Mouse (Mus musculus) liver, adult 2 months (tissue): ENCODE results near the gene Stpg3. TPM values are rescaled to one million over a fixed set of nuclear protein-coding genes. Genes with fewer than 3 reads are reported as not detected.

Experiments used
- DNase-seq: peaks from one replicate; pipeline ENCODE4 v3.0.0-alpha.2; 2011; ENCODE audit warnings: low read depth, low spot score; ENCODE audit errors: extremely low read depth
- H3K27ac ChIP-seq: fragments of 200-500 bp; replicated peaks from 2 replicates; pipeline ENCODE4 v1.5.1; 2012; ENCODE audit warnings: low read depth, mild to moderate bottlenecking, control low read depth, inconsistent platforms, low read length; ENCODE audit not compliant: insufficient read depth
- H3K27me3 ChIP-seq: fragments of 200-500 bp; 2 replicates; pipeline ENCODE4 v1.6.1; 2012; ENCODE audit warnings: mild to moderate bottlenecking, moderate library complexity, low read length, inconsistent platforms; ENCODE audit not compliant: control insufficient read depth, insufficient read depth
- H3K36me3 ChIP-seq: fragments of 200-500 bp; 2 replicates; pipeline ENCODE4 v1.6.1; 2012; ENCODE audit warnings: low read length, inconsistent platforms; ENCODE audit not compliant: control insufficient read depth, insufficient read depth
- H3K4me1 ChIP-seq: fragments of 200-500 bp; 2 replicates; pipeline ENCODE4 v1.6.1; 2011; ENCODE audit warnings: low read length; ENCODE audit not compliant: control insufficient read depth, insufficient read depth
- H3K4me3 ChIP-seq: fragments of 200-500 bp; 2 replicates; pipeline ENCODE4 v1.5.1; 2011; ENCODE audit warnings: low read depth, mild to moderate bottlenecking, control low read depth, low read length, moderate library complexity; ENCODE audit not compliant: insufficient read depth
- H3K79me2 ChIP-seq: fragments of 200-500 bp; 2 replicates; pipeline ENCODE4 v1.6.1; 2012; ENCODE audit warnings: inconsistent platforms, mild to moderate bottlenecking, low read length, moderate library complexity; ENCODE audit not compliant: control insufficient read depth, insufficient read depth
- H3K9ac ChIP-seq: fragments of 200-500 bp; 2 replicates; pipeline ENCODE4 v1.6.1; 2012; ENCODE audit warnings: low read depth, mild to moderate bottlenecking, control low read depth, inconsistent platforms, low read length
- CTCF ChIP-seq: fragments of 200-500 bp; IDR thresholded peaks from 2 replicates; pipeline ENCODE4 v1.5.1; 2011; ENCODE audit warnings: low read depth, low read length, control low read depth
- POLR2A ChIP-seq: fragments of 200-500 bp; IDR thresholded peaks from 2 replicates; pipeline ENCODE4 v1.6.1; 2011; ENCODE audit warnings: low read length, control low read depth; ENCODE audit not compliant: insufficient read depth; ENCODE audit errors: extremely low read depth
- WGBS: fragments of 180-500 bp; shearing (Covaris S2); methylation state at CpG from one replicate; pipeline ENCODE4 v1.1.7; 2018; 5-methylcytosine and 5-hydroxymethylcytosine counted together
- polyA plus RNA-seq: library from polyadenylated mRNA; depleted of rRNA; stranded (reverse); fragments of >200 nt; gene quantifications from 2 replicates; pipeline ENCODE4 v1.2.3, GENCODE M21; 2012
- total RNA-seq: library from RNA; depleted of rRNA; stranded (reverse); fragments of >200 nt; gene quantifications from 2 replicates; pipeline ENCODE4 v1.2.3, GENCODE M21; 2014

Gene Stpg3
- total and polyA plus RNA-seq, 2 experiments = not detected

- Histone ChIP-seq H3K79me2 (no peaks in the 10 kb centered on the region), H3K9ac (no peak overlapping the region), H3K4me1 (no peaks in the 10 kb centered on the region), H3K4me3 (no peak overlapping the region), H3K27me3 (no peaks in the 10 kb centered on the region), H3K36me3 (no peaks in the 10 kb centered on the region), H3K27ac (no peak overlapping the region)
- no peak for TF ChIP-seq CTCF
- TF ChIP-seq POLR2A = no peak
- WGBS = 61% methylated on average over 5 of the region's 5 CpGs
- DNase-seq = no peak
These were observed 20.2 kb upstream of the Stpg3 start for GRCm38 (mm10) chr2:25234551-25235220.

- H3K36me3 ChIP-seq = no peaks in the 10 kb centered on the region
- 76% methylated on average over 3 of the region's 3 CpGs for WGBS
- H3K9ac ChIP-seq = no peak within 1 kb of the TSS
- H3K27me3 ChIP-seq = no peaks in the 10 kb centered on the region
- H3K4me3 ChIP-seq = no peak within 1 kb of the TSS
- H3K79me2 ChIP-seq = no peaks in the 10 kb centered on the region
- DNase-seq = no peak
- H3K27ac ChIP-seq = no peak within 1 kb of the TSS
- no peaks in the 10 kb centered on the region for H3K4me1 ChIP-seq
- no peak for TF ChIP-seq CTCF
- no peak for TF ChIP-seq POLR2A
These were observed 19.6 kb upstream of the Stpg3 start, which contains the start of gene Slc34a3 for GRCm38 (mm10) chr2:25234050-25234449. TSS of gene Slc34a3 (minus strand) at chr2:25234364.

GRCm38 (mm10) chr2:25233421-25233820, 19.0 kb upstream of the Stpg3 start:
- H3K27ac ChIP-seq = no peak overlapping the region
- no peaks in the 10 kb centered on the region for H3K79me2 ChIP-seq
- no peaks in the 10 kb centered on the region for H3K4me1 ChIP-seq
- no peaks in the 10 kb centered on the region for H3K36me3 ChIP-seq
- no peaks in the 10 kb centered on the region for H3K27me3 ChIP-seq
- DNase-seq = no peak
- no peak overlapping the region for H3K9ac ChIP-seq
- 73% methylated on average over 4 of the region's 4 CpGs for WGBS
- no peak for TF ChIP-seq POLR2A
- no peak for TF ChIP-seq CTCF
- no peak overlapping the region for H3K4me3 ChIP-seq

DNA sequence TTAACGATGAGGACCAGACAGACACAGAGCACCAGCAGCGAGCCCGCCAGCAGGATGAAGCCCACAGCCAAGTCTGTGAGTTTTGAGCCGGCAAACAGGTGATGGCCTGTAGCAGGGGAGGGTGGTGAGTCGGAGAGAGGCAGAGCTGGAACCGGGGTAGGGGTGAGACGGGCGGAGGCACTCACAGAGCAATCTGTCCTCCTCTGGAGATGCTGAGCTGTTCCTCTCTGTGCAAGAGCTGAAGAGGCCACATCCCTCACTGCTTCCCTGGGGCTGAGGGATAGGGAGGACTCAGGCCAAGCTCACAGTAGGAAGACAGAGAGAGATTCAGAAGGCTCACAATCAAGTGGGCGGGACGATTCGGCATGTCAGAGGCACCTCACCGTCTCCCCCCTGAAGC, 16.6 kb upstream of the Stpg3 start:
- Histone ChIP-seq H3K9ac (no peak overlapping the region), H3K27me3 (no peaks in the 10 kb centered on the region), H3K27ac (no peak overlapping the region), H3K36me3 (no peaks in the 10 kb centered on the region), H3K79me2 (no peaks in the 10 kb centered on the region), H3K4me3 (no peak overlapping the region), H3K4me1 (no peaks in the 10 kb centered on the region)
- no peak for DNase-seq
- TF ChIP-seq POLR2A = no peak
- 69% methylated on average over 12 of the region's 12 CpGs for WGBS

GRCm38 (mm10) chr2:25230581-25230980, 16.1 kb upstream of the Stpg3 start:
- H3K27me3 ChIP-seq = no peaks in the 10 kb centered on the region
- H3K36me3 ChIP-seq = no peaks in the 10 kb centered on the region
- H3K27ac ChIP-seq = no peak overlapping the region
- DNase-seq = no peak
- 93% methylated on average over 7 of the region's 7 CpGs for WGBS
- no peak overlapping the region for H3K4me3 ChIP-seq
- H3K79me2 ChIP-seq = no peaks in the 10 kb centered on the region
- H3K9ac ChIP-seq = no peak overlapping the region
- no peaks in the 10 kb centered on the region for H3K4me1 ChIP-seq
- TF ChIP-seq CTCF (no peak), POLR2A (no peak)

DNA sequence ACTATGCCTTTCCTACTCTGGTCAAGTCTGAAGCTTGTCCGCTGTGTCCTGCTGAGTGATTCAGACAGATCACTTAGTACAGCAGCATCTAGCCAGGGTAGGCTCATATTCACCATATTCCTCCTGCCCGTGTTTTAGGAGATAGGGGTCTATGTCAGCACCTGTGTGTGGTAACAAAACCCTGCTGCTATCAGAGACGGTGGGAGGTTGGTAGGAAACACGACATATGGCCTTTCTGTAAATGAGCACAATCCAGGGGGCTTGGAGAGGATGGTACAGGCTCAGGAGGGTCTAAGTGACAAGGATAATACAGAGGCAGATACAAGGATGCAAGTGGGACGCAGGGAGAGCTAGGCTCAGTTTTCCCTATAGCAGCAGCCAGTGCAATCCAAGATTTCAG, 15.1 kb upstream of the Stpg3 start:
- Histone ChIP-seq H3K4me3 (no peak overlapping the region), H3K4me1 (no peaks in the 10 kb centered on the region), H3K9ac (no peak overlapping the region), H3K27ac (no peak overlapping the region), H3K79me2 (no peaks in the 10 kb centered on the region), H3K36me3 (no peaks in the 10 kb centered on the region), H3K27me3 (no peaks in the 10 kb centered on the region)
- no peak for TF ChIP-seq CTCF
- no peak for TF ChIP-seq POLR2A
- no peak for DNase-seq
- WGBS = 90% methylated on average over 5 of the region's 5 CpGs
